Mouse (Mus musculus): ENCODE data around the gene Olfr1293-ps.

DNA sequence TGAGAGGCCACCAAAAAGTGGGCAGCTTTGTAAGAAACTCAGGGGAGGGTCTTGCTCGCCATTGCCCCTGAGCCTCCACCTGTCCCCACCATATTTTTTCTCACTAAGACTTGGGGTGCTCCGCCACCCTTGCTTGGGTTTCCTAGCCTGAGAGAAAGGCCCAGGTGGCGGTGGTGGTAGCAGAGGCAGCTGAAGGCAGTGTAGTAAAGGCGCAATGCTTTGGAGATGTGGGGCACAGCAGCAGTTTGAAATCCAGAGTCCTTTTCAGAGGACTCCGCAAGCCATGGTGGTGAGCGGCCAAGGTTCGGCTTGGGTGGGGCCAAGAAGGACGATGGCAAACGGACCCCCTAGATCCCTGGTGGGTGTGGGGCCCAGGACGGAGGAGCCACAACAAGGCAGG, 7.6 kb upstream of the Olfr1293-ps start:
- TF ChIP-seq CTCF (conservative IDR thresholded peaks at IDR 0.05 in 1 of 2, IDR thresholded peaks at IDR 0.05 in 1 of 2; ENCODE audit: low read depth in 2 of 2, low read length in 2 of 2) (no peak), ZNF384 (IDR thresholded peaks at IDR 0.05; ENCODE audit: low read depth, low read length) (no peak), JUND (conservative IDR thresholded peaks at IDR 0.05; ENCODE audit: low read depth, low read length) (no peak), RAD21 (IDR thresholded peaks at IDR 0.05; ENCODE audit: low read depth, low read length) (no peak), POLR2A (IDR thresholded peaks at IDR 0.05; ENCODE audit: low read depth, low read length) (no peak), TCF12 (IDR thresholded peaks at IDR 0.05; ENCODE audit: low read depth, low read length) (no peak), HCFC1 (IDR thresholded peaks at IDR 0.05; ENCODE audit: low read depth, low read length) (no peak), ETS1 (conservative IDR thresholded peaks at IDR 0.05; ENCODE audit: low read depth, low read length) (no peak), SMC3 (IDR thresholded peaks at IDR 0.05; ENCODE audit: low read depth, low read length) (no peak)
